Mouse (Mus musculus) mesoderm, embryonic 11.5 days (tissue): ENCODE results near the gene Fem1a.
A peak's percentile ranks its signal among the peaks of the same experiment; 100 is the strongest.
"Not testable (repeated sequence)": the region's sequence is repeated elsewhere in the genome, so short reads cannot be mapped to it uniquely, and the experiment has no call there.

Experiments
- DNase-seq: peaks from one replicate; pipeline ENCODE4 v3.0.0-alpha.2; 2012; ENCODE audit warnings: low read depth, low spot score

The Fem1a gene

GRCm38 (mm10) chr17:56255429-56255828 lies 1.2 kb upstream of the Fem1a start:
- no peak for DNase-seq

- peak; percentile 98 for DNase-seq
These were observed 759 bp upstream of the Fem1a start for GRCm38 (mm10) chr17:56255863-56256238.

- no peak for DNase-seq
These were observed 728 bp downstream of the Fem1a start for GRCm38 (mm10) chr17:56257181-56257894.

- DNase-seq = not testable (repeated sequence)
These were observed 1.7 kb downstream of the Fem1a start for GRCm38 (mm10) chr17:56258269-56258668.

- DNase-seq = not testable (repeated sequence)
These were observed 2.2 kb downstream of the Fem1a start for GRCm38 (mm10) chr17:56258812-56259211.

- no peak for DNase-seq
These were observed 2.9 kb downstream of the Fem1a start for GRCm38 (mm10) chr17:56259301-56260037.

GRCm38 (mm10) chr17:56261166-56261565 lies 4.6 kb downstream of the Fem1a start:
- DNase-seq = no peak

- DNase-seq = no peak
These were observed 6.1 kb downstream of the Fem1a start for GRCm38 (mm10) chr17:56262645-56263094.

GRCm38 (mm10) chr17:56264020-56264419 lies 7.4 kb downstream of the Fem1a start:
- DNase-seq = peak; percentile 83

GRCm38 (mm10) chr17:56265011-56265410 lies 8.4 kb downstream of the Fem1a start:
- no peak for DNase-seq

GRCm38 (mm10) chr17:56265869-56266268 lies 9.3 kb downstream of the Fem1a start:
- DNase-seq = no peak

GRCm38 (mm10) chr17:56266271-56266670 lies 9.7 kb downstream of the Fem1a start:
- no peak for DNase-seq

- peak; percentile 72 for DNase-seq
These were observed 12.6 kb downstream of the Fem1a start for GRCm38 (mm10) chr17:56269153-56269630.

GRCm38 (mm10) chr17:56269741-56270140 lies 13.1 kb downstream of the Fem1a start:
- no peak for DNase-seq

- DNase-seq = no peak
These were observed 15.1 kb downstream of the Fem1a start for GRCm38 (mm10) chr17:56271609-56272253.

GRCm38 (mm10) chr17:56272644-56273043 lies 16.0 kb downstream of the Fem1a start:
- no peak for DNase-seq

- no peak for DNase-seq
These were observed 16.9 kb downstream of the Fem1a start for GRCm38 (mm10) chr17:56273482-56273881.

- no peak for DNase-seq
These were observed 17.4 kb downstream of the Fem1a start for GRCm38 (mm10) chr17:56273986-56274385.

GRCm38 (mm10) chr17:56275842-56276480 lies 19.4 kb downstream of the Fem1a start:
- no peak for DNase-seq

GRCm38 (mm10) chr17:56276643-56277566 lies 20.3 kb downstream of the Fem1a start, which contains the start of gene Ticam1:
TSS of gene Ticam1 (minus strand) at chr17:56276786.
- DNase-seq = peak; percentile 99

GRCm38 (mm10) chr17:56277567-56277893 lies 20.9 kb downstream of the Fem1a start:
- DNase-seq = no peak
